Mouse (Mus musculus) CH12.LX (cell line): ENCODE results near the gene Prkn. TPM values are rescaled to one million over a fixed set of nuclear protein-coding genes. Genes with fewer than 3 reads are reported as not detected.

Experiments used
- DNase-seq: peaks from one replicate; pipeline ENCODE4 v3.0.0-alpha.2; 2013; ENCODE audit errors: extremely low read depth
- H3K27ac ChIP-seq: 2 replicates; pipeline ENCODE4 v1.5.1; 2012; ENCODE audit warnings: low read depth, mild to moderate bottlenecking, control low read depth, moderate library complexity; ENCODE audit not compliant: insufficient read depth
- H3K27me3 ChIP-seq: replicated peaks from 2 replicates; pipeline ENCODE3; 2012; ENCODE audit warnings: inconsistent platforms
- H3K36me3 ChIP-seq, 2 experiments: replicated peaks in 1 of 2; 2 replicates each; pipeline versions ENCODE3 to v1.6.1; 2012; ENCODE audit warnings: inconsistent platforms in 1 of 2, low read length in 1 of 2, mild to moderate bottlenecking in 1 of 2, mixed read lengths in 1 of 2, moderate library complexity in 1 of 2; ENCODE audit not compliant: control insufficient read depth in 1 of 2, insufficient read depth in 1 of 2
- H3K4me1 ChIP-seq, 2 experiments: 2 replicates each; pipeline ENCODE4 v1.6.1; 2012; ENCODE audit warnings: inconsistent platforms in 1 of 2, moderate library complexity in 1 of 2; ENCODE audit not compliant: insufficient read depth in 2 of 2, control insufficient read depth in 1 of 2
- H3K4me2 ChIP-seq: 2 replicates; pipeline ENCODE4 v1.6.1; 2012; ENCODE audit warnings: low read depth, mild to moderate bottlenecking, control low read depth; ENCODE audit not compliant: poor library complexity, insufficient read depth, severe bottlenecking
- H3K4me3 ChIP-seq, 3 experiments: fragments of 150-350 bp in 1 of 3; sonication (generic) in 1 of 3; replicated peaks in 1 of 3; 2 replicates each; pipeline versions ENCODE3 to v1.5.1; 2011 to 2012; ENCODE audit warnings: low read depth in 2 of 3, low read length in 2 of 3, mild to moderate bottlenecking in 2 of 3, moderate library complexity in 2 of 3, control low read depth in 1 of 3, improper control_type of control experiment in 1 of 3, inconsistent platforms in 1 of 3, mixed read lengths in 1 of 3; ENCODE audit not compliant: poor library complexity in 1 of 3
- H3K79me2 ChIP-seq: replicated peaks from 2 replicates; pipeline ENCODE4 v1.6.1; 2012; ENCODE audit warnings: mild to moderate bottlenecking, moderate library complexity; ENCODE audit not compliant: control insufficient read depth, poor library complexity, insufficient read depth, severe bottlenecking; ENCODE audit errors: extremely low read depth
- H3K9ac ChIP-seq: 2 replicates; pipeline ENCODE4 v1.6.1; 2012; ENCODE audit warnings: low read depth, mild to moderate bottlenecking, control low read depth, moderate library complexity; ENCODE audit not compliant: insufficient read depth
- H3K9me3 ChIP-seq: replicated peaks from 2 replicates; pipeline ENCODE3; 2012; ENCODE audit warnings: low read length, inconsistent platforms, mixed read lengths
- BHLHE40 ChIP-seq: IDR thresholded peaks from 2 replicates; pipeline ENCODE4 v1.6.1; 2011; ENCODE audit warnings: mild to moderate bottlenecking, low read depth, low read length, improper control_type of control experiment
- CHD1 ChIP-seq: IDR thresholded peaks from 2 replicates; pipeline ENCODE4 v1.6.1; 2012; ENCODE audit warnings: low read depth, low read length, improper control_type of control experiment, inconsistent platforms
- CHD2 ChIP-seq: IDR thresholded peaks from 2 replicates; pipeline ENCODE4 v1.6.1; 2011; ENCODE audit warnings: low read length, improper control_type of control experiment
- ETS1 ChIP-seq: conservative IDR thresholded peaks from 2 replicates; pipeline ENCODE4 v1.6.1; 2012; ENCODE audit warnings: low read depth, mild to moderate bottlenecking, inconsistent platforms, low read length, improper control_type of control experiment, moderate library complexity
- IRF4 ChIP-seq: IDR thresholded peaks from 2 replicates; pipeline ENCODE4 v1.6.1; 2014; ENCODE audit warnings: low read depth, mild to moderate bottlenecking, inconsistent platforms, low read length, improper control_type of control experiment
- MAFK ChIP-seq: IDR thresholded peaks from 2 replicates; pipeline ENCODE4 v1.6.1; 2011; ENCODE audit warnings: low read length, improper control_type of control experiment; ENCODE audit not compliant: insufficient replicate concordance
- MAX ChIP-seq: IDR thresholded peaks from 2 replicates; pipeline ENCODE4 v1.6.1; 2011; ENCODE audit warnings: low read length, improper control_type of control experiment
- MEF2A ChIP-seq: IDR thresholded peaks from 2 replicates; pipeline ENCODE4 v1.6.1; 2014; ENCODE audit warnings: low read depth, mild to moderate bottlenecking, inconsistent platforms, low read length, improper control_type of control experiment, borderline replicate concordance
- MXI1 ChIP-seq: IDR thresholded peaks from 2 replicates; pipeline ENCODE4 v1.6.1; 2011; ENCODE audit warnings: mild to moderate bottlenecking, low read depth, low read length, improper control_type of control experiment
- MYC ChIP-seq: IDR thresholded peaks from 2 replicates; pipeline ENCODE4 v1.6.1; 2011; ENCODE audit warnings: low read depth, mild to moderate bottlenecking, improper control_type of control experiment, low read length
- NELFE ChIP-seq: IDR thresholded peaks from 2 replicates; pipeline ENCODE4 v1.6.1; 2011; ENCODE audit warnings: low read depth, low read length, improper control_type of control experiment
- NRF1 ChIP-seq: IDR thresholded peaks from 2 replicates; pipeline ENCODE4 v1.6.1; 2014; ENCODE audit warnings: low read depth, mild to moderate bottlenecking, inconsistent platforms, low read length, improper control_type of control experiment, moderate library complexity
- PAX5 ChIP-seq: IDR thresholded peaks from 2 replicates; pipeline ENCODE4 v1.6.1; 2012; ENCODE audit warnings: low read length, inconsistent platforms, mixed read lengths
- TBP ChIP-seq: conservative IDR thresholded peaks from 2 replicates; pipeline ENCODE4 v1.6.1; 2011; ENCODE audit warnings: low read depth, low read length, improper control_type of control experiment
- TCF12 ChIP-seq: IDR thresholded peaks from 2 replicates; pipeline ENCODE4 v1.6.1; 2014; ENCODE audit warnings: low read depth, mild to moderate bottlenecking, inconsistent platforms, low read length, improper control_type of control experiment
- USF2 ChIP-seq: conservative IDR thresholded peaks from 2 replicates; pipeline ENCODE4 v1.6.1; 2011; ENCODE audit warnings: low read depth, low read length, improper control_type of control experiment
- ZC3H11A ChIP-seq: IDR thresholded peaks from 2 replicates; pipeline ENCODE4 v1.6.1; 2012; ENCODE audit warnings: low read depth, mild to moderate bottlenecking, inconsistent platforms, low read length, improper control_type of control experiment
- ZMIZ1 ChIP-seq: IDR thresholded peaks from 2 replicates; pipeline ENCODE4 v1.6.1; 2012; ENCODE audit warnings: low read depth, mild to moderate bottlenecking, inconsistent platforms, low read length, improper control_type of control experiment
- dilution Hi-C: fragments of 300-500 bp; cut with MboI; formaldehyde crosslinking; loops from 2 replicates; pipeline ENCODE4 v1.14.3; 2020; ENCODE audit warnings: low sequenced_read_pairs; ENCODE audit not compliant: extremely low pct_unique_long_range_greater_than_20kb, extremely low pct_ligation_motif_present
- in situ Hi-C: fragments of 300-500 bp; cut with MboI; formaldehyde crosslinking; loops from 3 replicates; pipeline ENCODE4 v1.14.3; 2019; ENCODE audit warnings: low sequenced_read_pairs, low pct_ligation_motif_present, low pct_unique_long_range_greater_than_20kb, mixed read lengths
- polyA plus RNA-seq: library from polyadenylated mRNA; unstranded; fragments of >175 nt; gene quantifications from 2 replicates; pipeline ENCODE4 v1.2.1, GENCODE M21; 2012; ENCODE audit warnings: low read depth; ENCODE audit not compliant: insufficient read length
- total RNA-seq, 2 experiments: library from RNA; depleted of rRNA; stranded (reverse); fragments of 300-350 nt in 1 of 2; fragments of >200 nt in 1 of 2; gene quantifications; 2 replicates each; pipeline ENCODE4 v1.2.3; 2012 to 2014

Prkn gene
- total and polyA plus RNA-seq, 3 experiments: 0.08 TPM; not detected in 2

DNA sequence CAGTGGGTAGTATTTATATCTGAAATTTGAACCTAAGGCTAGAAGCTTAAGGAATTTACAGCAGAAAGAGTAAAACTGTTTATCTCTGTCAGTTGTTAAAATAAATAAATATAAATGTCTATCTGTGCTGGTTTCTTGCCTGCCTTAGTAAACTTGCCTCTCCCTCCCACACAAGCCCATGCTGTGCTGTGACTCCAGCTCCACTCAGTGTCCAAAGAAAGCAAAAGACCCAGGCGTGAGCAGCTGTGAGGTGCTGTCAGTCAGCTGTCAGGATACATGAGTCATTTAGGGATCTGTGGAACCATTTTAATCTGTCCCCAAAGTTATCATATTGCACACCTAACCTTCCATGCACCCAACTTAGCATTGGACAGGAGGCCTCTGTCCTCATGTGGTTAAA lies 389.2 kb downstream of the Prkn start:
- Histone ChIP-seq H3K4me2 (no peak overlapping the region), H3K79me2 (no peaks in the 10 kb centered on the region), H3K9ac (no peak overlapping the region), H3K4me1 (no peaks in the 10 kb centered on the region), H3K9me3 (no peaks in the 10 kb centered on the region), H3K36me3 (no peaks in the 10 kb centered on the region), H3K27me3 (no peaks in the 10 kb centered on the region), H3K27ac (no peak overlapping the region), H3K4me3 (no peak overlapping the region)
- TF ChIP-seq MYC (no peak), MXI1 (no peak)
- dilution Hi-C loops: no loop called here
- DNase-seq: no peak
- in situ Hi-C loops: no loop called here

DNA sequence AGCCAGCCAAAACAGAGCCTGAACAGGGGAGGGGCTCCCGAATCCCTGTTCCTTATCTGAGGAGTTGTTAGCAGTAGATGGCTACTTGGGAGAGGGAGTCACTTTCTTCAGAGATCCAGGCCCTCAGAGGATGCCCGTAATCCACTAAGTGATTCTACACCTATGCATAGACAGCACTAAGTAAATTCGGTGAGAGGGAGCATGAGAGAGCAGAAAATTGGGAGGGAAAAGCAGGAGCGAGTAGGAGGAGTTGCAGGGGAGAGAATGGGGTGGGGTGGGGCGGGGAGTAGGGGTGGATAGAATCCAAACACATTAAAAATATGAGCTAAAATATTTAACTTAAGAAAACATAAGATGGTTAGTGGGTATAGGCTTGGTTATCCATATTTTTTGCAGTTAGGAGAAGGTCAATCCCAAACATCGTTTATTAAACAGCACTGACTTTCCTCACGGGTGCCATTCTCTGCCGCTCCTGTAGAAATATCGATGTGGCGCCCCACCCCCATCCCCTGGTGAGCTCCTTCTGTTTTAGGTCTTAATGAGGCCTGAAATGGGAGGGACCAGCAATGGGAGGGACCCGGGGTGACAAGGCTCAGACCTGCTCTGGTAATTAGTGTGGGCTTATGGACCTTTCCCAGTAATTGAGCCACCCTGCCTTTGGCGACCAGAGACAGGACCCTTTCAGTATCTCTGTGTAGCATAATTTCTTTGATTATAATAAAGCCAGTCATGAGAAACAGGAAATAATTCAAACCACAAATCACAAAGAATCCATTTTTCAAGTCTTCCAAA lies 390.6 kb downstream of the Prkn start:
- no peak overlapping the region for H3K4me2 ChIP-seq
- no peak overlapping the region for H3K4me3 ChIP-seq
- H3K27ac ChIP-seq: no peak overlapping the region
- H3K79me2 ChIP-seq: no peaks in the 10 kb centered on the region
- in situ Hi-C loops: no loop called here
- DNase-seq: no peak
- no peaks in the 10 kb centered on the region for H3K9me3 ChIP-seq
- no peak for TF ChIP-seq ETS1
- no peaks in the 10 kb centered on the region for H3K27me3 ChIP-seq
- no peaks in the 10 kb centered on the region for H3K36me3 ChIP-seq
- dilution Hi-C loops: no loop called here
- no peaks in the 10 kb centered on the region for H3K4me1 ChIP-seq
- H3K9ac ChIP-seq: no peak overlapping the region

DNA sequence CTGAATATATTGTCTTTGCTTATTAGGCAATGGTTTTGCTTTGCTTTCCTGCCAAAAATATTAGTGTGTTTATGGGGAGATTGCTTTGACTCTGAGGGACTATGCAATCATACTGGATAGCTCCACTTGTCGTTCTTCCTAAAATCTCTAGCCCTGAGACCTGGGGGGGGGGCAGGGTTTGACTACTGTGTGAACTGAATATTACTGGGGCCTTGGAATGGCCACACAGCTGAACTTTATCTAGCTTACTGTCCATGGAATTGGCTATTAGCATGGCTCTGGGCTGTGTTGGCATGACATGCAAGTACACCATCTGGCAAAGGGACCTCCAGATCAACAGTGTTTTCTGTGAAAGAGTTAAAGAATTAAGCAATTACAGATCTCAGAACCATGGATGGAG lies 395.1 kb downstream of the Prkn start:
- no peaks in the 10 kb centered on the region for H3K36me3 ChIP-seq
- no peak overlapping the region for H3K4me3 ChIP-seq
- no peak overlapping the region for H3K4me2 ChIP-seq
- no peak for TF ChIP-seq IRF4
- no peak for TF ChIP-seq NELFE
- no peak for TF ChIP-seq BHLHE40
- TF ChIP-seq PAX5: no peak
- TF ChIP-seq ZMIZ1: no peak
- TF ChIP-seq ETS1: no peak
- no peak for TF ChIP-seq MEF2A
- TF ChIP-seq USF2: no peak
- TF ChIP-seq NRF1: no peak
- no peak for TF ChIP-seq CHD1
- TF ChIP-seq MXI1: no peak
- no peak for TF ChIP-seq CHD2
- no peak for TF ChIP-seq MAFK
- no peak for TF ChIP-seq ZC3H11A
- TF ChIP-seq TCF12: no peak
- TF ChIP-seq MAX: no peak
- TF ChIP-seq TBP: no peak
- TF ChIP-seq, all 38 proteins: peak for 0
- Histone ChIP-seq H3K9ac (no peak overlapping the region), H3K4me1 (no peaks in the 10 kb centered on the region), H3K27me3 (no peaks in the 10 kb centered on the region), H3K9me3 (no peaks in the 10 kb centered on the region), H3K27ac (no peak overlapping the region), H3K79me2 (no peaks in the 10 kb centered on the region)
- DNase-seq: no peak
- in situ Hi-C loops (no loop called here), dilution Hi-C loops (no loop called here)
